Mouse (Mus musculus) thymus, postnatal 0 days (tissue): ENCODE data around the gene Opcml. TPM values are rescaled to one million over a fixed set of nuclear protein-coding genes. Genes with fewer than 3 reads are reported as not detected.

Source experiments
- DNase-seq: peaks from one replicate; pipeline ENCODE4 v3.0.0-alpha.2; 2015; ENCODE audit warnings: low spot score
- polyA plus RNA-seq: library from polyadenylated mRNA; unstranded; fragments of >200 nt; fragmentation: Nextera tagmentation; extraction: Ambion mirVana; gene quantifications from 2 replicates; pipeline ENCODE4 v1.2.1, GENCODE M21; 2015

Gene Opcml
- polyA plus RNA-seq, 1 experiment from 2014 or later = 10.8 TPM

DNA sequence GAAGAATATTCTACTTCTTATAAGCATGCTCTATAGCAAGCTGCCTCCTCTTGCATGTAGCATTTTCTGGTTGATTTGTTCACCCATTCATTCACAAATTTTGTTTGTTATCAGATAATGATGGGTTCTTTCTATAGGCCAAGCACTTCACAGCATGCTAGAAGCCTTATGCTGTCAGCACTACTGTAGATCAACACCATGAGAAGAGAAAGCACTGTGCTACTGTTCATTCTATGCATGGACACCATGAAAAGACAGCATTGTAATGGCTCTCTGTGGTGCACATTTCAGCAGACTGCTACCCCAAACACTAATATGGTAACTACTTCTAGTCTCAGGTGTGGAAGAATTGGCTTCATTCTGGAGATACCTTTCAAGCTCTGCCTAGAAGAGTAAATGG is 527.3 kb downstream of the Opcml start:
- DNase-seq = no peak

DNA sequence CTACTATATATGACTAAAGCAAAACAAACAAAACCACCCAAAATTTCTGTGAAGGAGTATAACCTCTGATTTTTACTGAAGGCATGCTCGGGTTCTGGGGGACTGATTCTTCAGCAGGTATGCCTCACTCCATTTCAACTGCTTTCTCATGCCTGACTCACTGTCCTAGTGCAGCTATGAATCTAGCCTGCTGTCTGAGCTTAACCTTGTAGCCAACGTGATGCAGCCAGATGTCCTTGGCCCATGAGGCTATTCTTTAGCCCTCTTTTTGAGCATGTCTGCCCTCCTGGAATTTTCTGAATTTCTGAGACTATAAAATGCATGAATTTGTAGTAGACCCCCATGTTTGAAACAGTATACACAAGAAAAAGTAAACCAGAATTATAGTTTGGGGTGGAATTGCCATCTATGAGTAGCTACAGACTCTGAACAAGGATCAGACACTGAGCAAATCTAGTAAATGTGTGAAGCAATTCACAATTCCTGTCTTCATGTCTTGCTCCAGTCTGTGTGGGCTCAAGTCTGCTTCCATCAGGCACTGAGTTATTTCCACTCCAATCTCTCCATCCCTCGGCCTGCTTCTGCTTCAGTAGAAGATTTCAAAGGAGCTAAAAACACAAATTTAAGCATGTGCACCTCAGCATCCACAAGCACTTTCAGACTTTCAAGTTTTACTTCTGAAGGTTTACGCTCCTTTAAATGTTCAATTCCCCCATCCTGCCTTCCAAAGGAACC is 528.6 kb downstream of the Opcml start:
- DNase-seq = no peak

DNA sequence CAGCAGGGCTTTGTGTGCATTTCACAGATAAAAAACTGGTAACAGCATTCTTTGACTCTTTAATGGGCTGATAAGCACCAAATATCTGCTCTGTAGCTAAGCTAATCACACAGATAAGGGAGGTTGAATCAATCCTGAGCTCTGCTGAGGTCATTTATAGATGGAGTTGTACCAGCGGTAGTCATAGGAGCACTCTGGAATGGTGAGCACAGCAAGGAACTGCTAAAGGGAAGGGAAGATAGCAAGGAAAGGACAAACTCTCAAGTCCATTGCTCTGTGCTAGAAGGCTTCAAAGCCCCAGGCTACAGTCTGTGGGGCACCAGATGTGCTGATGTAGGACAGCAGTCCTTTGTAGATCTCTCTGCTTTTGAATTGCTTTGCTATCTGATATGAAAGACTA is 529.2 kb downstream of the Opcml start:
- no peak for DNase-seq

- no peak for DNase-seq
Observed at GRCm38 (mm10) chr9:28327985-28328384, 537.4 kb downstream of the Opcml start.

DNA sequence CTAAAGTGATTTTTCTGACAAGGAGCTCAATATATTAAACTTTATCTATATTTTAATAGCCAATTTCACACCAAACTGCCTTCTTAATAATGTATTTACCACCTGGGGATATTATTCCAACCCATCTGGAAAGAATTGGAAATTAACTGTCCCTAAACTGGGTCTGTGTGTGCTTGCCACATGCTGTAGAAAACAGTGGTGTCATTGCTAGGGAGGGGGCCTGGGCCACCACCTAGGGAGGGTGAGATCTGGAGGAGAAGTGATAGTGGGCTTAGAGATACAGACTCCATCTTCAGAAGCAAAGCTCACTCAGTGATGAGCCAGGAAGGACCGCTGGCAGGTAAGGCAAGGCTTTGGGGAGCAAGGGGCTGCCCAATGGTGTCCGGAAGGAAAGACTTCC is 537.9 kb downstream of the Opcml start:
- DNase-seq = no peak

DNA sequence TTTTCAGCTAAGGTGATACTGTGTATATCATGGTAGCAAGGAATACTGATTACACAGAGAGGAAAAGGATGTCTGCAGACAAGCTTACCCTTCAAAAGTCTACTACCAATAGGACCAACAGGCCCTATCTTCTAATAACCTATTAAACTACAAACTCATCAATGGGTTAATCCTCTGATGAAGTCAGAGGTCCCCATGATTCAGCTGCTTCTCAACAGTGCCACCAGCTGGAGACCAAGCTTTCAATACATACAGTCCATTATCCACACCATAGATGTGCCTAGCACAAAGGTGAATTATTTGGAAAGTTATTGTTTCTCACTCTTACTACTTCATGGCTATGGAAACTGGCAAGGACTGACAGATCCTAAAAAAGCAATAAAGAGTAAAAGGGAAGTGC is 538.9 kb downstream of the Opcml start:
- no peak for DNase-seq

DNA sequence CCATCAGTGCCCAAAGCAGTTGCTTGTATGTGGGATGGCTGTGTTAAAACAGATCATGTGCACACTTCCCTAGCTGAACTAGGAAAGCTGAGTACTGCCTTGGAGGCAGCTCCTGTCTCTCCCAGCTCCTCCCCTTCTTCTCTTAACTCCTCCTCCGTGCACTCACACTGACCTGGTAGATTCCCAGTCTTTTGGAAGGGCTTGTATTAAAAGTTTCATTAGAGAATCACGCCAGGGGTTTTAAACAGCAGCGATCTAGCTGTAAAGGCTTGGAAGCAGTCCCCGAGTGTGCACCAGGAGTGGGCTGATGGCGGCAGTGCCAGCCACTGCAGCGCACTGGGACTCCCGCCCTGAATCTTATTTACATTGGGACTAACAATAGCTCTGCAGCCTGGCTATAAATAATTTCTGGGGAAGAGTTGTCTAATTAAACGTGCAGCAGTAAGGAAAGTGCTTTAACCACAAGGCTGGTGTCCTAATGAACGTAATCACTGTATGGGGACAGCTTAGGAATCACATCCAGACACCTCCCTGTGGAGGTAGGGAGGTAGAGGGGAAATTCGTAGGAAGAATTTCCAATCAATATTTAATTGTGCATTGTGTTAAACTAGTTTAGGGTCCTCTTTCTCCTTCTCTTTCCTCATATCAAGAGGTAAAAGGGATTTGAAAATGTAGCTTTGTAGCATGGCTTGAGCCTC is 546.1 kb downstream of the Opcml start:
- DNase-seq = no peak

DNA sequence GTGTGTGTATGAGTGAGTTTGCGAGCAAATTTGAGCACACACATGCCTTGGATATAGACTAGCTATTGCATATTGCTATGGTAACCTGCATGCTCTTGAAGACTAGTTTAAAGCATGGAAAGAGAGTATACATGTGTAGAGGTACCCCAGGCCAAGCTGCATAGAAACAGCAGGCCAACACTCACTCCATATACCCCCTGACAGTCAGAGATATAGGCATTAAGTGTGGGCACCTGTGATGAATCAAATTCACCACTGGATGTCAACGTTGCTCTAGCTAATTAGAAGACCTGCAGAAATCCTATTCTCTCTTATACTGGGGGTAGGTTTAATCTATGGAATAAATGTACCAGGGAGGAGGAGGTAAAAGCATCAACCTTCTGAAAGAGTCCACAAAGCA is 547.3 kb downstream of the Opcml start:
- DNase-seq = no peak

DNA sequence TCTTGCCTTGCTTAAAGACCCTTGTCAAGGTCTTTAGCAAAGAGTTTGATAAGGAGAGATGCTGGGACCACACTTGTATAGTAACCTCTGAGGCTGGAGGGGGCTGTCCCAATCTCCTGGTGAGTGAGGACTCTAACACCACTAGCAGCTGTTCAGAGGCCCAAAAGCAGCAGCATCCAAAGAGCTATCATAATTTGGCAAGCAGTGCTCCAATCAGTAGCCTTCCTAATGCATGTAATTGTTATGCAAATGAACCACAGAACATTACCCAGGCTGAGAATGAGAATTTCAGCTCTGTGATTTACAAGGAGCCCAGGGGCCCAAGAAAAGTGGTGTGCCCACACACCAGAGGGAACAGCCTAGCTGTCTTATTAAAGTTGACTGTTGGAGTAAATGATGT is 564.4 kb downstream of the Opcml start:
- DNase-seq = no peak

DNA sequence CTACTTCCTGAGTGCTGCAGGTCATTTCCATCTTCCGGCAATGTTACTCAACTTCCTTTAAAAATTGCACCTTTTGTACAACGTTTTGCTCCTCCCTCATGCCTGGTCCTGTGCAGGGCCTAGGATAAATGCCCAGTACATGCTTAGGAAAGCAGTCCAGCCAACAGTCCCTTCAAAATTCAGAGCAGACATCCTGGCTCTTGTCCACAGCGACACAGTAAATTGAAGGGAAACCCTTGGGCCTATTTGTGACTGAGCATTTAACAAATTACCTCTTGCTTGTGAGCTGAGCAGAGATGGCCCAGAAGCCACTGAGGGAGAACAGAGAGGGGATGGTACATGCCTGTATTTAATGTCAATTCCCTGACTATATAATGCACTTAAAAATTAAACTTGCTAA is 567.4 kb downstream of the Opcml start:
- no peak for DNase-seq

DNA sequence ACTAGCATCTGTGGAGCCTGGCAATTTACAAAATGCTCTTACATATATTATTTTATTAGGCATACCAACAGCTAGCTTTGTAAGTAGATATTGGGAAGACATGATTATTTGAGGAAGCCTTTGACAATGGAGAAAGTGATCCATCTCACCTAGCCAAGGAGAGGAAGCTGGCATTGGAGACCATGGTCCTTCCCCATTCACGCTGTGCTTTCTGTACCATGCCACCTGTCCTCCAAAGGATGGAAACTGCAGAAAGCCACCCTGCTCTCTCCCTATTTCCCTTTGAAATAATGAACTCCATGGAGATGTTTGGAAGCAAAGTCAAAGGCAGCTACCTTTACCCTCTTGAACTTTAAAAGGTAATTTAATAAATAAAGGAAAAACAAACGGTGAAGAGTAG is 570.1 kb downstream of the Opcml start:
- DNase-seq = no peak

DNA sequence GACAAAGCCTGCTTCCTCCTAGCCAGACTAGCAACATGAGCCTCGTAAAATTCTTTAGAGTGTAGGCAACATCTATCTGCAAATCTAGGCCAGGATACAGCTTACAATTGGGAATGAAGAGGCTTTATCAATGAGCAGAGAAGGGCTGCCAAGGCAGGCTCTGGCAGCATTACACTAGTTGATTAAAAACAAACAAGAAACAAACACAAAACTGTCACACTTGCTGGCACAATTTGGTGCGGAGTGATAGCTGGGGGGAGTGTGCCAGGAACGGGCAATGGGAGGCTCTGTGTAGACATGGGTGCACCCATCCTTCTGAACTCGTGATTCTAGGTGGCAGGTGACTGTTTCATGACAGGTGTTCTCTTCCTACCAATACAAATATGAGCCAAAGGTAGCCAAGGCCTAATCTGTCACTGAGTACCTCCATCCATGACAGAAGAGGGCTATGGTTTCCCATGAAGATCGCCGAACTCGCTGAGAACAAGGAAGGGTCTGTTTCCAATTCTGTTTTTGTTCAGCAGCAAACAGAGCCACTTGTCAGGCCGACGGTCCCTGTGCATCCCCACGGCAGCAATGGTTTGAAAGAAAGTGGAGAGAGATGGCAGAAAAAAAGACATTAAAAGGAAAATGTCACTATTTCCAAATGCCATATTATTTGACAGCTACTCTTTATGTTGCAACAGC is 574.0 kb downstream of the Opcml start:
- DNase-seq = no peak

- DNase-seq = no peak
Observed at GRCm38 (mm10) chr9:28365160-28365473, 574.5 kb downstream of the Opcml start.

GRCm38 (mm10) chr9:28386527-28387175 is 596.1 kb downstream of the Opcml start:
- no peak for DNase-seq

DNA sequence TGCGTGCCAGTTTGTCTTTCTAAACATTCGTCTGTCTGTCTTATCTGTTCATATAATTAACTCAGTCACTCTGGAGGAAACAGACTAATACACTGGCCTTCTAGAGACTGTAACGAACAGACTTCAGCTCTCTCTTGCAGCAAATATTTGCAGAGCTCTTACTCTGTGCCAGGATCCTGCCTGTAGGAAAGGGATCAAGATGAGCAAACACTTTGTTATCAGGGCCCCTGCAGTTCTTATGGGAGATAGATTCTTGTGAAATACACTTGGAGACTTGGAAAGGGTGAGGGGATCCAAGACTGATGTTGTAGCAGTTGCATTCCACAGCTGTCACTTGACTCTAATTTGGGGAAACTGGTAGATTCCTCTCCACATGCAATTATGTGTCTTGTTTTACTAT is 604.6 kb downstream of the Opcml start:
- DNase-seq = no peak

DNA sequence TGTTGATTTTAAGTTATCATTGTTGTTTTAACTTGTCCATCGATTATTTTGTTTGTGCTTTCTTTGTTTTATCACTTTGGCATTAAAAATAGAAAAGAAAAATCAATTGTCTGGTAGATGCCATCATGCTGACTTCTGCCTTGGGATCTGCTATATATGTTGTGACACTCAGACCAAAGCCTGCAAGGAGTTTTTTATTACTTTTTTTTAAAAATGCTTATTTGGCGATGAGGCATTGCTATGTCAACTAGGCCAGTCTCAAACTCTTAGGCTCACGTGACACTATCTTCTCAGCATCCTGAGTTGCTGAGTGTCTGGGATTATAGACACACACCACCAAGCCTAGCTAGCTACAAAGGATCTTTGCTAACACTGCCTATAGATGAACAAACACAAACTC is 605.1 kb downstream of the Opcml start:
- no peak for DNase-seq

GRCm38 (mm10) chr9:28402770-28403650 is 612.4 kb downstream of the Opcml start:
- DNase-seq = no peak

DNA sequence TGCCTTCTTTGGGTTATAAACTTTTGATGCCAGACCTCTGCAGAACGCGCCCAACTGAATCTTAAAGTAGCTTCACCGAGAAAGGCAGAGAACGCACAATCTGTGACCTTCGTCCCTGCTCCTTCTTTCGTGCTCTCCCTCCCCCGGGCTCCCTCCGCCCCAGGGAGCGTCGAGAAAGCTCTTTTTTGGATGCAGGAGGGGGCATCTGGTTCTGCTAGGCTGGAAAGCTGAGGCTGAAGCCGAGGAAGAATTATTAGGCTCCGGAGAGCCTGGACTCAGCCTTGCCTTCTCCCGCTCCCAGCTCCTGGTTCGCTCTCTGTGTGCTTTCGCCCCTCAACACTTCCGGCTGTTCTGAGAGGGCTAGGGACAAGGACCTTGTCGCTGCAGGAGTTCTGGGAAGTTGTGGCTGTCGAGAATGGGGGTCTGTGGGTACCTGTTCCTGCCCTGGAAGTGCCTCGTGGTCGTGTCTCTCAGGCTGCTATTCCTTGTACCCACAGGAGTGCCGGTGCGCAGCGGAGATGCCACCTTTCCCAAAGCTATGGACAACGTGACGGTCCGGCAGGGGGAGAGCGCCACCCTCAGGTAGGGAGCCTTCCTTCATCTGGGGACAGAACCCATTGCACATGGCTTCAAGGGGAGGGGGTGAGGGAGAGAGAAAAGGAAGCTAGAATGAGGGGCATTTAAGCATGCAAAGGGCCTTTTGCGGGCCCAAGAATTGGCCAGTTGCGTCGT is 613.4 kb downstream of the Opcml start:
- DNase-seq = no peak

DNA sequence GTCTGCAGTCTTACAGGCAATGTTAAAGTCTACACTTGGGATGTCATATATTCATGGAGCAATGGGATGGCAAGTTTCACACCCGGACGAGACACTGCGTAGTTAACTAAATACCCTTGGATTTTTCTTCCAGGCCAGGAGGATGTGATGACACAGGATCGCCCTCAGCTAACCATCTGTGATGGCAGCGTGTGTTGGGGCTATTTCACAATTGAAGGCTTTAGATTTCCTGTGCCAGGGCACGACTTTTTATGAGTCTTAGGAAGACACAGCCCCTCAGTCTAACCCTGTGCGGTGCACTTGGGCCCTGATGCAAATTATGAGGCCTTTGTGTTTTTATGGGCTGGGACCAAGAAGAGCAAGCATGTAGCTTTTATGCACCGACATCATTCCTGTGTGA is 614.0 kb downstream of the Opcml start:
- no peak for DNase-seq

GRCm38 (mm10) chr9:28405816-28406215 is 615.2 kb downstream of the Opcml start:
- no peak for DNase-seq

- DNase-seq = no peak
Observed at GRCm38 (mm10) chr9:28420808-28421207, 630.2 kb downstream of the Opcml start.
